Mouse (Mus musculus) erythroblast, embryonic 14.5 days (primary cell): ENCODE data around the gene Zfp629. TPM values are rescaled to one million over a fixed set of nuclear protein-coding genes. Genes with fewer than 3 reads are reported as not detected.

ENCODE experiments used
- H3K27me3 ChIP-seq: 2 replicates; pipeline ENCODE4 v1.6.1; 2012; ENCODE audit warnings: inconsistent platforms; ENCODE audit not compliant: control insufficient read depth
- H3K36me3 ChIP-seq: 2 replicates; pipeline ENCODE4 v1.6.1; 2012; ENCODE audit warnings: mild to moderate bottlenecking, inconsistent platforms; ENCODE audit not compliant: control insufficient read depth
- H3K4me1 ChIP-seq: 2 replicates; pipeline ENCODE4 v1.6.1; 2012; ENCODE audit warnings: inconsistent platforms; ENCODE audit not compliant: control insufficient read depth
- H3K4me3 ChIP-seq: replicated peaks from 2 replicates; pipeline ENCODE3; 2012; ENCODE audit warnings: moderate library complexity, mild to moderate bottlenecking, inconsistent platforms
- H3K9me3 ChIP-seq: 2 replicates; pipeline ENCODE4 v1.6.1; 2012; ENCODE audit warnings: low read length, inconsistent platforms, mixed read lengths; ENCODE audit not compliant: control insufficient read depth
- GATA1 ChIP-seq: IDR thresholded peaks from 2 replicates; pipeline ENCODE4 v1.6.1; 2012; ENCODE audit warnings: low read length, inconsistent platforms, mixed read lengths
- TAL1 ChIP-seq: IDR thresholded peaks from 3 replicates; pipeline ENCODE4 v1.6.1; 2012; ENCODE audit warnings: low read length, inconsistent platforms, mixed read lengths
- polyA plus RNA-seq: library from polyadenylated mRNA; stranded (reverse); fragments of >175 nt; gene quantifications from 2 replicates; pipeline ENCODE4 v1.2.3, GENCODE M21; 2012

The Zfp629 gene
- polyA plus RNA-seq, 1 experiment, result 0.15 TPM

- Histone ChIP-seq H3K36me3 (peaks cover 66% of the 10 kb centered on the region), H3K9me3 (no peaks in the 10 kb centered on the region), H3K4me1 (peaks cover 59% of the 10 kb centered on the region), H3K27me3 (no peaks in the 10 kb centered on the region), H3K4me3 (peak overlapping the region; percentile 68)
- TF ChIP-seq TAL1, result no peak
- TF ChIP-seq GATA1, result no peak
These were observed 28.4 kb downstream of the Zfp629 start for GRCm38 (mm10) chr7:127587196-127587595.

GRCm38 (mm10) chr7:127586149-127586548 is 29.4 kb downstream of the Zfp629 start:
- Histone ChIP-seq H3K36me3 (peaks cover 66% of the 10 kb centered on the region), H3K4me3 (peak overlapping the region; percentile 26), H3K4me1 (peaks cover 59% of the 10 kb centered on the region), H3K9me3 (no peaks in the 10 kb centered on the region), H3K27me3 (no peaks in the 10 kb centered on the region)
- TF ChIP-seq GATA1 (peak; percentile 52), TAL1 (peak; percentile 63; the same call in 2 of the 3 replicates)

GRCm38 (mm10) chr7:127585031-127585430 is 30.6 kb downstream of the Zfp629 start:
- no peaks in the 10 kb centered on the region for H3K9me3 ChIP-seq
- H3K36me3 ChIP-seq, result peaks cover 65% of the 10 kb centered on the region
- no peak overlapping the region for H3K4me3 ChIP-seq
- no peaks in the 10 kb centered on the region for H3K27me3 ChIP-seq
- no peak for TF ChIP-seq GATA1
- TF ChIP-seq TAL1, result no peak
- peaks cover 52% of the 10 kb centered on the region for H3K4me1 ChIP-seq

- H3K9me3 ChIP-seq, result no peaks in the 10 kb centered on the region
- no peak overlapping the region for H3K4me3 ChIP-seq
- no peaks in the 10 kb centered on the region for H3K27me3 ChIP-seq
- no peak for TF ChIP-seq GATA1
- no peak for TF ChIP-seq TAL1
- H3K4me1 ChIP-seq, result peaks cover 41% of the 10 kb centered on the region
- peaks cover 72% of the 10 kb centered on the region for H3K36me3 ChIP-seq
These were observed 32.3 kb downstream of the Zfp629 start for GRCm38 (mm10) chr7:127583260-127583659.

GRCm38 (mm10) chr7:127574115-127574514 is 41.5 kb downstream of the Zfp629 start:
- TF ChIP-seq TAL1 (no peak), GATA1 (no peak)
- Histone ChIP-seq H3K36me3 (peaks cover 38% of the 10 kb centered on the region), H3K4me1 (peaks cover 28% of the 10 kb centered on the region)

GRCm38 (mm10) chr7:127573503-127574008 is 42.0 kb downstream of the Zfp629 start:
- no peaks in the 10 kb centered on the region for H3K27me3 ChIP-seq
- peak overlapping the region; percentile 84 for H3K4me3 ChIP-seq
- peaks cover 29% of the 10 kb centered on the region for H3K4me1 ChIP-seq
- TF ChIP-seq GATA1, result no peak
- no peaks in the 10 kb centered on the region for H3K9me3 ChIP-seq
- peaks cover 38% of the 10 kb centered on the region for H3K36me3 ChIP-seq

More at GRCm38 (mm10) chr7:127574115-127574514, 41.5 kb downstream of the Zfp629 start:
- Histone ChIP-seq H3K27me3 (no peaks in the 10 kb centered on the region), H3K4me3 (peak overlapping the region; percentile 84), H3K9me3 (no peaks in the 10 kb centered on the region)

- peaks cover 32% of the 10 kb centered on the region for H3K36me3 ChIP-seq
- no peak for TF ChIP-seq GATA1
- TF ChIP-seq TAL1, result no peak
- peak within 1 kb of the TSS; percentile 84 for H3K4me3 ChIP-seq
- H3K27me3 ChIP-seq, result no peaks in the 10 kb centered on the region
- peaks cover 29% of the 10 kb centered on the region for H3K4me1 ChIP-seq
- no peaks in the 10 kb centered on the region for H3K9me3 ChIP-seq
These were observed 42.6 kb downstream of the Zfp629 start, which contains the start of gene Phkg2 for GRCm38 (mm10) chr7:127572895-127573471. TSS of gene Phkg2 (plus strand) at chr7:127573340.

- Histone ChIP-seq H3K4me1 (peaks cover 3% of the 10 kb centered on the region; the same call in 1 of the 2 replicates), H3K36me3 (peaks cover 82% of the 10 kb centered on the region), H3K9me3 (no peaks in the 10 kb centered on the region), H3K4me3 (no peak overlapping the region), H3K27me3 (no peaks in the 10 kb centered on the region)
- TF ChIP-seq GATA1 (no peak), TAL1 (no peak)
These were observed 51.0 kb downstream of the Zfp629 start for GRCm38 (mm10) chr7:127564381-127565150.

- Histone ChIP-seq H3K4me1 (0 out of 2 replicates have a peak, but pooled peaks cover 1% of the 10 kb centered on the region), H3K9me3 (no peaks in the 10 kb centered on the region), H3K27me3 (no peaks in the 10 kb centered on the region), H3K36me3 (peaks cover 94% of the 10 kb centered on the region), H3K4me3 (no peak within 1 kb of the TSS)
- TF ChIP-seq GATA1 (no peak), TAL1 (no peak)
These were observed 54.2 kb downstream of the Zfp629 start, which contains the start of gene Tmem265 for GRCm38 (mm10) chr7:127561340-127561858. TSS of gene Tmem265 (plus strand) at chr7:127561390.
